Mouse (Mus musculus): ENCODE measurements around the gene Mapt. TPM values are rescaled to one million over a fixed set of nuclear protein-coding genes. Genes with fewer than 3 reads are reported as not detected.

The Mapt gene
- polyA plus RNA-seq, 1 experiment from 2014 or later: 537 TPM

DNA sequence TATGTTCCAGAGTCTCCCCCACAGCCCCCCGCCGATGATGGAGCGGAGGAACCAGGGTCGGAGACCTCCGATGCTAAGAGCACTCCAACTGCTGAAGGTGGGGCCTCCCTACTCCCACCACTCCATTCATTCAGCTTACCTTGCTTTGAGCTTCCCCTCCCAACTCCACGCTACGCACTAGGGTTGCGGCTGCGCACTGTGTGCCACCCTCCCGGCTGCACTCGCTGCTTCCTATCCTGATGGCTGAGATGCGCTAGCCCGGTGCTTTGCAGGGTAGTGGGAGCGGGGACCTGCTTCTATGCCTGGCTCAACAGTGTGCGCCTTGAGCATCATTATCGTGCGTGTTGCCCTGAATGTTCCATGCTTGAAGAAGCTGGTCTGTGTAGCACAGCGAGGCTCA lies 55.9 kb downstream of the Mapt start:
- no peaks in the 10 kb centered on the region for H3K9me3 ChIP-seq
- peaks cover 62% of the 10 kb centered on the region for H3K36me3 ChIP-seq
- no peaks in the 10 kb centered on the region for H3K27me3 ChIP-seq
- 95% methylated on average over 18 of the region's 18 CpGs for WGBS
- no peak overlapping the region for H3K4me3 ChIP-seq (replicated peaks)
- H3K27ac ChIP-seq: no peak overlapping the region
- ATAC-seq: no peak
- H3K4me2 ChIP-seq (replicated peaks): no peak overlapping the region
- peaks cover 16% of the 10 kb centered on the region for H3K4me1 ChIP-seq (replicated peaks)
- H3K9ac ChIP-seq (replicated peaks): no peak overlapping the region

DNA sequence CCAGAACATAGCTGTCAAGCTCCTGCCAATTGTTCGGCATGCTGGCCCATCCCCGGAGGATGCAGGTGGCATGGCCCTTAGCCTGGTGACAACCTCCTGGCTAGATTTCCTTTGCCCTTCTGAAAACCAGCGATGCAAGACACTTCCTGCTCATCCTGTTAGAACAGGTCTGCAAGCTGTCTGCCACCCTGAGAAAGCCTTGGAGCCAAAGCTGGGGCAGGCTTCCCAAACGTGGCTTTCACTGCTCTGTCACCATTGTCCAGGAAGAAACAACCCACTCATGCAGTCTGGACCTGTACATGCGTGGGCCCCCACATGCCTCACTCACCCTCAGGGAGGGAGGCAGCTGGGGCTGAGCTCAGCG lies 57.6 kb downstream of the Mapt start:
- Histone ChIP-seq H3K36me3 (peaks cover 61% of the 10 kb centered on the region), H3K27ac (peak overlapping the region; percentile 68)

GRCm38 (mm10) chr11:104289199-104290031 lies 58.2 kb downstream of the Mapt start:
- H3K4me2 ChIP-seq (replicated peaks): no peak overlapping the region
- peaks cover 57% of the 10 kb centered on the region for H3K36me3 ChIP-seq
- no peak overlapping the region for H3K4me3 ChIP-seq (replicated peaks)
- peaks cover 16% of the 10 kb centered on the region for H3K4me1 ChIP-seq (replicated peaks)
- H3K9ac ChIP-seq (replicated peaks): no peak overlapping the region
- no peaks in the 10 kb centered on the region for H3K27me3 ChIP-seq
- WGBS: 17% methylated on average over 13 of the region's 13 CpGs
- H3K27ac ChIP-seq: peak overlapping the region; percentile 72
- no peaks in the 10 kb centered on the region for H3K9me3 ChIP-seq
- peak; percentile 65 for ATAC-seq

More for the DNA sequence above, 57.6 kb downstream of the Mapt start:
- no peaks in the 10 kb centered on the region for H3K9me3 ChIP-seq
- H3K4me2 ChIP-seq (replicated peaks): no peak overlapping the region
- peak; percentile 28; the same call in 1 of the 2 replicates for ATAC-seq
- no peaks in the 10 kb centered on the region for H3K27me3 ChIP-seq
- no peak overlapping the region for H3K9ac ChIP-seq (replicated peaks)
- no peak overlapping the region for H3K4me3 ChIP-seq (replicated peaks)
- peaks cover 16% of the 10 kb centered on the region for H3K4me1 ChIP-seq (replicated peaks)
- WGBS: 39% methylated on average over 6 of the region's 6 CpGs

GRCm38 (mm10) chr11:104292443-104293220 lies 61.4 kb downstream of the Mapt start:
- Histone ChIP-seq H3K9ac (replicated peaks) (no peak overlapping the region), H3K27ac (no peak overlapping the region), H3K27me3 (no peaks in the 10 kb centered on the region), H3K9me3 (no peaks in the 10 kb centered on the region), H3K4me3 (replicated peaks) (no peak overlapping the region), H3K4me2 (replicated peaks) (no peak overlapping the region), H3K4me1 (replicated peaks) (peaks cover 16% of the 10 kb centered on the region), H3K36me3 (peaks cover 46% of the 10 kb centered on the region)
- WGBS: 89% methylated on average over 7 of the region's 7 CpGs
- no peak for ATAC-seq

- Histone ChIP-seq H3K27ac (no peak overlapping the region), H3K9ac (replicated peaks) (no peak overlapping the region), H3K4me3 (replicated peaks) (no peak overlapping the region), H3K4me1 (replicated peaks) (peaks cover 16% of the 10 kb centered on the region), H3K27me3 (no peaks in the 10 kb centered on the region), H3K36me3 (peaks cover 46% of the 10 kb centered on the region), H3K9me3 (no peaks in the 10 kb centered on the region), H3K4me2 (replicated peaks) (no peak overlapping the region)
- WGBS: 79% methylated on average over 9 of the region's 9 CpGs
- ATAC-seq: no peak
These were observed 62.1 kb downstream of the Mapt start for GRCm38 (mm10) chr11:104293241-104293640.

- 48% methylated on average over 5 of the region's 5 CpGs for WGBS
- Histone ChIP-seq H3K9me3 (no peaks in the 10 kb centered on the region), H3K27ac (no peak overlapping the region), H3K4me2 (replicated peaks) (no peak overlapping the region), H3K9ac (replicated peaks) (no peak overlapping the region), H3K4me1 (replicated peaks) (no peaks in the 10 kb centered on the region), H3K4me3 (replicated peaks) (no peak overlapping the region), H3K27me3 (no peaks in the 10 kb centered on the region), H3K36me3 (peaks cover 60% of the 10 kb centered on the region)
- ATAC-seq: no peak
These were observed 64.0 kb downstream of the Mapt start for GRCm38 (mm10) chr11:104295145-104295544.

- H3K27ac ChIP-seq: no peak overlapping the region
- no peaks in the 10 kb centered on the region for H3K9me3 ChIP-seq
- H3K9ac ChIP-seq (replicated peaks): no peak overlapping the region
- no peak overlapping the region for H3K4me3 ChIP-seq (replicated peaks)
- no peaks in the 10 kb centered on the region for H3K27me3 ChIP-seq
- 53% methylated on average over 6 of the region's 6 CpGs for WGBS
- H3K36me3 ChIP-seq: peaks cover 55% of the 10 kb centered on the region
- ATAC-seq: no peak
- no peak overlapping the region for H3K4me2 ChIP-seq (replicated peaks)
- no peaks in the 10 kb centered on the region for H3K4me1 ChIP-seq (replicated peaks)
These were observed 64.5 kb downstream of the Mapt start for GRCm38 (mm10) chr11:104295656-104296055.

DNA sequence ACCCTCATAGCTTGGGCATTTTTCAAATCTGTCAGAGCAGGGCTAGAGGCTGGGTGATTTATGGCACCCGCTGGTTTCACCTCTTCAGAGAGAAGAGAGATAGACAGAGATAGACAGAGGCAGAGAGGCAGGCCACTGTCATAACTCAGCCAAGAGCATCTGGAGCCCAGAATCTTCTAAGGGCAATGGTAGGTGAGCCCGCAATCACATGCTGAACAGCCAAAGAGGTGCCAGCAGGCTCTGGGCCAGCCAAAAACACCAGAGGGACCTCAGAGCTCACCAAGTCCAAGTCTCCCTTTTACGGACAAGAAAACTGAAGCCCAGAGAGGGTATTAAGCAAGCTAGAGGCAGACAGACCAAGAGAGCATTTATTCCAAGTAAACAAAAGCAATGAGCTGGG lies 66.5 kb downstream of the Mapt start:
- no peaks in the 10 kb centered on the region for H3K27me3 ChIP-seq
- ATAC-seq: no peak
- H3K4me3 ChIP-seq (replicated peaks): no peak overlapping the region
- H3K9ac ChIP-seq (replicated peaks): no peak overlapping the region
- H3K27ac ChIP-seq: no peak overlapping the region
- H3K4me2 ChIP-seq (replicated peaks): no peak overlapping the region
- H3K4me1 ChIP-seq (replicated peaks): peaks cover 5% of the 10 kb centered on the region; the same call in 1 of the 2 replicates
- peaks cover 50% of the 10 kb centered on the region for H3K36me3 ChIP-seq
- WGBS: 95% methylated on average over 3 of the region's 3 CpGs
- no peaks in the 10 kb centered on the region for H3K9me3 ChIP-seq

- no peak overlapping the region for H3K4me2 ChIP-seq (replicated peaks)
- H3K4me3 ChIP-seq (replicated peaks): no peak overlapping the region
- H3K9ac ChIP-seq (replicated peaks): no peak overlapping the region
- WGBS: 51% methylated on average over 12 of the region's 12 CpGs
- ATAC-seq: no peak
- H3K27me3 ChIP-seq: no peaks in the 10 kb centered on the region
- H3K4me1 ChIP-seq (replicated peaks): peaks cover 6% of the 10 kb centered on the region; the same call in 1 of the 2 replicates
- peaks cover 58% of the 10 kb centered on the region for H3K36me3 ChIP-seq
- H3K27ac ChIP-seq: no peak overlapping the region
- no peaks in the 10 kb centered on the region for H3K9me3 ChIP-seq
These were observed 71.4 kb downstream of the Mapt start for GRCm38 (mm10) chr11:104302628-104303027.

- Histone ChIP-seq H3K4me2 (replicated peaks) (no peak overlapping the region), H3K27me3 (no peaks in the 10 kb centered on the region), H3K4me1 (replicated peaks) (peaks cover 6% of the 10 kb centered on the region; the same call in 1 of the 2 replicates), H3K9me3 (no peaks in the 10 kb centered on the region), H3K9ac (replicated peaks) (no peak overlapping the region), H3K36me3 (peaks cover 59% of the 10 kb centered on the region), H3K4me3 (replicated peaks) (no peak overlapping the region), H3K27ac (no peak overlapping the region)
- no peak for ATAC-seq
- 63% methylated on average over 8 of the region's 8 CpGs for WGBS
These were observed 72.1 kb downstream of the Mapt start for GRCm38 (mm10) chr11:104303088-104303960.

GRCm38 (mm10) chr11:104305711-104306110 lies 74.5 kb downstream of the Mapt start:
- ATAC-seq: no peak
- no peak overlapping the region for H3K9ac ChIP-seq (replicated peaks)
- peaks cover 6% of the 10 kb centered on the region; the same call in 1 of the 2 replicates for H3K4me1 ChIP-seq (replicated peaks)
- no peaks in the 10 kb centered on the region for H3K9me3 ChIP-seq
- 96% methylated on average over 7 of the region's 7 CpGs for WGBS
- no peak overlapping the region for H3K4me2 ChIP-seq (replicated peaks)
- peaks cover 11% of the 10 kb centered on the region; the same call in 1 of the 2 replicates for H3K27me3 ChIP-seq
- H3K36me3 ChIP-seq: peaks cover 54% of the 10 kb centered on the region
- H3K4me3 ChIP-seq (replicated peaks): no peak overlapping the region
- H3K27ac ChIP-seq: no peak overlapping the region

Measured in midbrain, embryonic 13.5 days (tissue).